Mouse (Mus musculus) heart, embryonic 12.5 days (tissue): Measurements from ENCODE around the gene Mfsd5. TPM values are rescaled to one million over a fixed set of nuclear protein-coding genes. Genes with fewer than 3 reads are reported as not detected.

Experiments
- ATAC-seq: fragments of 200-750 bp; cut with Nextera tagmentation; 2 replicates; pipeline ENCODE4 v1.8.0; 2017; ENCODE audit warnings: moderate TSS enrichment, moderate library complexity; ENCODE audit not compliant: insufficient number of reproducible peaks, low FRiP score
- H3K27ac ChIP-seq: fragments of 300-500 bp; sonication (generic); 2 replicates; pipeline ENCODE4 v1.5.1; 2016; ENCODE audit warnings: mild to moderate bottlenecking, moderate library complexity; ENCODE audit not compliant: poor library complexity, severe bottlenecking
- H3K27me3 ChIP-seq: fragments of 300-500 bp; sonication (generic); replicated peaks from 2 replicates; pipeline ENCODE4 v1.6.1; 2016; ENCODE audit warnings: mild to moderate bottlenecking, moderate library complexity
- H3K36me3 ChIP-seq: fragments of 300-500 bp; sonication (generic); 2 replicates; pipeline ENCODE4 v1.6.1; 2016; ENCODE audit warnings: mild to moderate bottlenecking, moderate library complexity
- H3K4me1 ChIP-seq: fragments of 300-500 bp; sonication (generic); replicated peaks from 2 replicates; pipeline ENCODE4 v1.6.1; 2016; ENCODE audit warnings: mild to moderate bottlenecking
- H3K4me2 ChIP-seq: fragments of 300-500 bp; sonication (generic); 2 replicates; pipeline ENCODE4 v1.6.1; 2016; ENCODE audit warnings: mild to moderate bottlenecking, moderate library complexity
- H3K4me3 ChIP-seq: fragments of 300-500 bp; sonication (generic); 2 replicates; pipeline ENCODE4 v1.5.1; 2016; ENCODE audit warnings: mild to moderate bottlenecking
- H3K9ac ChIP-seq: fragments of 300-500 bp; sonication (generic); 2 replicates; pipeline ENCODE4 v1.6.1; 2016; ENCODE audit warnings: mild to moderate bottlenecking, moderate library complexity
- H3K9me3 ChIP-seq: fragments of 300-500 bp; sonication (generic); replicated peaks from 2 replicates; pipeline ENCODE4 v1.6.1; 2016; ENCODE audit warnings: mild to moderate bottlenecking, moderate library complexity
- WGBS: fragments of 180-500 bp; shearing (Covaris S2); methylation state at CpG from one replicate; pipeline ENCODE4 v1.1.7; 2016; 5-methylcytosine and 5-hydroxymethylcytosine counted together
- polyA plus RNA-seq: library from polyadenylated mRNA; unstranded; fragments of >200 nt; fragmentation: Nextera tagmentation; extraction: Ambion mirVana; gene quantifications from 2 replicates; pipeline ENCODE4 v1.2.1, GENCODE M21; 2016

Mfsd5 gene
- polyA plus RNA-seq, 1 experiment from 2014 or later, result 46.2 TPM

DNA sequence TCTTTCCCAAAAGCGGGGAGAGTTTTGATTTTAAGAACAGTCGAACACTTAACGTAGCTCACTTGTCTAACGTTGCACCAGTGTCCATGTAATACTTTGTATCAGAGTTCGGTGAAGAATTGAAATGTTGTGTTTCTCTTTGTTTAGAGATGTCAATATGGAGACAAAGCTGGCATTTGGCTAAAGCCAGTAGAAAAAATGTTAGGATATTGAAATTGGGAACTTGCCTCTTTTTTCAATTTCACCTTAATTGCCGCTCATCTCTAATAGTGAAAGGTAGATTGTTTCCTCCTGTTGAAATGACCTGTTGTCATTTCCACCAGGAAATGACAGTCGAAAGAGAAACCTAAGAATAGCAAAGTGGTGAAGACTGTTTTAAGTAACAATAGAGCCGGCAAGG lies 47.6 kb downstream of the Mfsd5 start:
- Histone ChIP-seq H3K36me3 (peaks cover 52% of the 10 kb centered on the region), H3K27ac (no peak overlapping the region)
- WGBS, result 52% methylated on average over 8 of the region's 8 CpGs

More for the DNA sequence above, 47.6 kb downstream of the Mfsd5 start:
- no peaks in the 10 kb centered on the region for H3K9me3 ChIP-seq
- H3K27me3 ChIP-seq, result no peaks in the 10 kb centered on the region
- H3K4me2 ChIP-seq, result peak overlapping the region; percentile 74
- peak overlapping the region; percentile 94 for H3K4me3 ChIP-seq
- H3K4me1 ChIP-seq, result peaks cover 18% of the 10 kb centered on the region
- no peak for ATAC-seq
- H3K9ac ChIP-seq, result peak overlapping the region; percentile 92

Other genes with a start within 250 kb of the Mfsd5 start
- gene Eif4b, start 205.7 kb upstream of the Mfsd5 start, polyA plus RNA-seq, result 79.9 and 80.2 TPM in 2 replicates
- gene Tns2, start 179.0 kb upstream of the Mfsd5 start, polyA plus RNA-seq, result 35.3 and 38.7 TPM in 2 replicates
- gene Spryd3, start 143.2 kb upstream of the Mfsd5 start, polyA plus RNA-seq, result 19.8 and 20.9 TPM in 2 replicates
- gene Igfbp6, start 135.1 kb upstream of the Mfsd5 start, polyA plus RNA-seq, result 1.7 and 2.5 TPM in 2 replicates
- gene Soat2, start 128.9 kb upstream of the Mfsd5 start, polyA plus RNA-seq, result 0.87 and 1.2 TPM in 2 replicates
- gene Zfp740, start 76.2 kb upstream of the Mfsd5 start, polyA plus RNA-seq, result 47.3 and 48.6 TPM in 2 replicates
- gene Csad, start 74.7 kb upstream of the Mfsd5 start, polyA plus RNA-seq, result 39.1 and 39.4 TPM in 2 replicates
- 0.38 and 0.72 TPM in 2 replicates for gene Itgb7, start 47.5 kb upstream of the Mfsd5 start, polyA plus RNA-seq
- 12.0 TPM in 2 replicates for gene Rarg, start 21.9 kb upstream of the Mfsd5 start, polyA plus RNA-seq
- 0.19 TPM in 1 of 2 replicates, not detected in the other for gene Gm9918, start 8.9 kb upstream of the Mfsd5 start, polyA plus RNA-seq
- gene Espl1, start 16.8 kb downstream of the Mfsd5 start, polyA plus RNA-seq, result 24.0 and 26.1 TPM in 2 replicates
- 267 and 273 TPM in 2 replicates for gene Pfdn5, start 46.7 kb downstream of the Mfsd5 start, polyA plus RNA-seq
- 58.8 and 60.7 TPM in 2 replicates for gene Myg1, start 52.3 kb downstream of the Mfsd5 start, polyA plus RNA-seq
- 53.8 and 55.8 TPM in 2 replicates for gene Aaas, start 71.3 kb downstream of the Mfsd5 start, polyA plus RNA-seq
- gene Sp7, start 87.7 kb downstream of the Mfsd5 start, polyA plus RNA-seq, result 0.34 and 0.58 TPM in 2 replicates
- 6.9 and 7.3 TPM in 2 replicates for gene Sp1, start 126.7 kb downstream of the Mfsd5 start, polyA plus RNA-seq
- gene Amhr2, start 165.9 kb downstream of the Mfsd5 start, polyA plus RNA-seq, result 0.38 and 0.71 TPM in 2 replicates
- 116 and 119 TPM in 2 replicates for gene Prr13, start 179.6 kb downstream of the Mfsd5 start, polyA plus RNA-seq
- 134 and 142 TPM in 2 replicates for gene Pcbp2, start 191.1 kb downstream of the Mfsd5 start, polyA plus RNA-seq
- not detected in 2 replicates for gene Gm10337, start 224.3 kb downstream of the Mfsd5 start, polyA plus RNA-seq
- 14.7 and 17.3 TPM in 2 replicates for gene Map3k12, start 237.6 kb downstream of the Mfsd5 start, polyA plus RNA-seq
- gene Tarbp2, start 238.7 kb downstream of the Mfsd5 start, polyA plus RNA-seq, result 100 and 104 TPM in 2 replicates
- 2.2 and 2.8 TPM in 2 replicates for gene Npff, start 245.5 kb downstream of the Mfsd5 start, polyA plus RNA-seq